Mouse (Mus musculus) B cell, adult (primary cell): ENCODE measurements around the gene Robo1. TPM values are rescaled to one million over a fixed set of nuclear protein-coding genes. Genes with fewer than 3 reads are reported as not detected.

Experiments
- total RNA-seq: library from RNA; stranded (reverse); gene quantifications from 4 replicates; pipeline ENCODE4 v1.2.4, GENCODE M21; 2023; ENCODE audit not compliant: inconsistent age

Gene Robo1
- total RNA-seq = 0.39 to 1.4 TPM (median 0.49 TPM) in 4 replicates

GRCm38 (mm10) chr16:72307537-72308330, at the start of gene Robo1:
Gene Robo1, plus strand, starts transcription at chr16:72308306.

